Mouse (Mus musculus): ENCODE data around the gene Mindy1. TPM values are rescaled to one million over a fixed set of nuclear protein-coding genes. Genes with fewer than 3 reads are reported as not detected.

The Mindy1 gene
- polyA plus RNA-seq, 1 experiment, result 67.0 TPM

GRCm38 (mm10) chr3:95291041-95291440, 9.9 kb downstream of the Mindy1 start:
- WGBS, result 67% methylated on average over 4 of the region's 4 CpGs

GRCm38 (mm10) chr3:95292899-95293298, 11.8 kb downstream of the Mindy1 start:
- WGBS, result 71% methylated on average over 2 of the region's 2 CpGs

More at GRCm38 (mm10) chr3:95291041-95291440, 9.9 kb downstream of the Mindy1 start:
- peaks cover 7% of the 10 kb centered on the region; the same call in 1 of the 2 replicates for H3K4me1 ChIP-seq (ENCODE audit: control insufficient read depth, insufficient read depth, low read length)
- no peak for TF ChIP-seq POLR2A (IDR thresholded peaks at IDR 0.05; ENCODE audit: borderline replicate concordance, control insufficient read depth, low read depth, low read length)
- no peak for TF ChIP-seq CTCF (IDR thresholded peaks at IDR 0.05; ENCODE audit: control insufficient read depth, insufficient read depth, low read length)
- H3K4me3 ChIP-seq (replicated peaks; ENCODE audit: control insufficient read depth, low read depth, low read length), result no peak overlapping the region
- H3K27ac ChIP-seq (ENCODE audit: control insufficient read depth, insufficient read depth, low read depth, low read length, poor library complexity), result no peak overlapping the region

GRCm38 (mm10) chr3:95293537-95293936, 12.4 kb downstream of the Mindy1 start:
- H3K4me3 ChIP-seq (replicated peaks; ENCODE audit: control insufficient read depth, low read depth, low read length), result no peak overlapping the region
- 4% methylated on average over 11 of the region's 11 CpGs for WGBS
- H3K4me1 ChIP-seq (ENCODE audit: control insufficient read depth, insufficient read depth, low read length), result peaks cover 7% of the 10 kb centered on the region; the same call in 1 of the 2 replicates
- TF ChIP-seq CTCF (IDR thresholded peaks at IDR 0.05; ENCODE audit: control insufficient read depth, insufficient read depth, low read length) (no peak), POLR2A (IDR thresholded peaks at IDR 0.05; ENCODE audit: borderline replicate concordance, control insufficient read depth, low read depth, low read length) (peak; percentile 46; the same call in 1 of the 2 replicates)
- H3K27ac ChIP-seq (ENCODE audit: control insufficient read depth, insufficient read depth, low read depth, low read length, poor library complexity), result peak overlapping the region; percentile 79

More at GRCm38 (mm10) chr3:95292899-95293298, 11.8 kb downstream of the Mindy1 start:
- Histone ChIP-seq H3K27ac (ENCODE audit: control insufficient read depth, insufficient read depth, low read depth, low read length, poor library complexity) (peak overlapping the region; percentile 79), H3K4me3 (replicated peaks; ENCODE audit: control insufficient read depth, low read depth, low read length) (no peak overlapping the region), H3K4me1 (ENCODE audit: control insufficient read depth, insufficient read depth, low read length) (peaks cover 7% of the 10 kb centered on the region; the same call in 1 of the 2 replicates)
- no peak for TF ChIP-seq POLR2A (IDR thresholded peaks at IDR 0.05; ENCODE audit: borderline replicate concordance, control insufficient read depth, low read depth, low read length)

- Histone ChIP-seq H3K4me3 (replicated peaks; ENCODE audit: control insufficient read depth, low read depth, low read length) (no peak overlapping the region), H3K4me1 (ENCODE audit: control insufficient read depth, insufficient read depth, low read length) (peaks cover 7% of the 10 kb centered on the region; the same call in 1 of the 2 replicates), H3K27ac (ENCODE audit: control insufficient read depth, insufficient read depth, low read depth, low read length, poor library complexity) (peak overlapping the region; percentile 67)
- 36% methylated on average over 7 of the region's 7 CpGs for WGBS
- TF ChIP-seq POLR2A (IDR thresholded peaks at IDR 0.05; ENCODE audit: borderline replicate concordance, control insufficient read depth, low read depth, low read length) (no peak), CTCF (IDR thresholded peaks at IDR 0.05; ENCODE audit: control insufficient read depth, insufficient read depth, low read length) (no peak)
These were observed 13.2 kb downstream of the Mindy1 start for GRCm38 (mm10) chr3:95294316-95294715.

GRCm38 (mm10) chr3:95294718-95295117, 13.6 kb downstream of the Mindy1 start:
- 59% methylated on average over 5 of the region's 5 CpGs for WGBS
- TF ChIP-seq POLR2A (IDR thresholded peaks at IDR 0.05; ENCODE audit: borderline replicate concordance, control insufficient read depth, low read depth, low read length), result no peak
- no peak for TF ChIP-seq CTCF (IDR thresholded peaks at IDR 0.05; ENCODE audit: control insufficient read depth, insufficient read depth, low read length)
- Histone ChIP-seq H3K27ac (ENCODE audit: control insufficient read depth, insufficient read depth, low read depth, low read length, poor library complexity) (peak overlapping the region; percentile 67), H3K4me3 (replicated peaks; ENCODE audit: control insufficient read depth, low read depth, low read length) (no peak overlapping the region), H3K4me1 (ENCODE audit: control insufficient read depth, insufficient read depth, low read length) (peaks cover 7% of the 10 kb centered on the region; the same call in 1 of the 2 replicates)

GRCm38 (mm10) chr3:95295321-95296102, 14.4 kb downstream of the Mindy1 start:
- peaks cover 7% of the 10 kb centered on the region; the same call in 1 of the 2 replicates for H3K4me1 ChIP-seq (ENCODE audit: control insufficient read depth, insufficient read depth, low read length)
- no peak overlapping the region; the same call in 1 of the 2 replicates for H3K27ac ChIP-seq (ENCODE audit: control insufficient read depth, insufficient read depth, low read depth, low read length, poor library complexity)
- WGBS, result 76% methylated on average over 11 of the region's 11 CpGs
- H3K4me3 ChIP-seq (replicated peaks; ENCODE audit: control insufficient read depth, low read depth, low read length), result no peak overlapping the region
- TF ChIP-seq POLR2A (IDR thresholded peaks at IDR 0.05; ENCODE audit: borderline replicate concordance, control insufficient read depth, low read depth, low read length) (no peak), CTCF (IDR thresholded peaks at IDR 0.05; ENCODE audit: control insufficient read depth, insufficient read depth, low read length) (no peak)

- H3K4me3 ChIP-seq (replicated peaks; ENCODE audit: control insufficient read depth, low read depth, low read length), result no peak overlapping the region
- 7% methylated on average over 5 of the region's 5 CpGs for WGBS
- peak; percentile 65 for TF ChIP-seq CTCF (IDR thresholded peaks at IDR 0.05; ENCODE audit: control insufficient read depth, insufficient read depth, low read length)
- TF ChIP-seq POLR2A (IDR thresholded peaks at IDR 0.05; ENCODE audit: borderline replicate concordance, control insufficient read depth, low read depth, low read length), result no peak
- peaks cover 7% of the 10 kb centered on the region; the same call in 1 of the 2 replicates for H3K4me1 ChIP-seq (ENCODE audit: control insufficient read depth, insufficient read depth, low read length)
- no peak overlapping the region for H3K27ac ChIP-seq (ENCODE audit: control insufficient read depth, insufficient read depth, low read depth, low read length, poor library complexity)
These were observed 14.9 kb downstream of the Mindy1 start for GRCm38 (mm10) chr3:95296103-95296469.

- no peak for TF ChIP-seq CTCF (IDR thresholded peaks at IDR 0.05; ENCODE audit: control insufficient read depth, insufficient read depth, low read length)
- peaks cover 7% of the 10 kb centered on the region; the same call in 1 of the 2 replicates for H3K4me1 ChIP-seq (ENCODE audit: control insufficient read depth, insufficient read depth, low read length)
- no peak overlapping the region for H3K4me3 ChIP-seq (replicated peaks; ENCODE audit: control insufficient read depth, low read depth, low read length)
- WGBS, result 64% methylated on average over 7 of the region's 7 CpGs
- no peak overlapping the region for H3K27ac ChIP-seq (ENCODE audit: control insufficient read depth, insufficient read depth, low read depth, low read length, poor library complexity)
These were observed 16.9 kb downstream of the Mindy1 start for GRCm38 (mm10) chr3:95298018-95298417.

Data from bone marrow, adult 2 months (tissue).